Mouse (Mus musculus) olfactory bulb, adult 2 months (tissue): ENCODE data around the gene Ranbp9.

Experiments
- CTCF ChIP-seq: fragments of 200-500 bp; IDR thresholded peaks from 2 replicates; pipeline ENCODE4 v1.5.1; 2012; ENCODE audit warnings: low read depth, mild to moderate bottlenecking, low read length, moderate library complexity; ENCODE audit not compliant: insufficient read depth
- POLR2A ChIP-seq: fragments of 200-500 bp; IDR thresholded peaks from 2 replicates; pipeline ENCODE4 v1.6.1; 2012; ENCODE audit warnings: mild to moderate bottlenecking, low read depth, low read length, moderate library complexity; ENCODE audit not compliant: insufficient read depth

GRCm38 (mm10) chr13:43445754-43446153, 35.3 kb downstream of the Ranbp9 start:
- no peak for TF ChIP-seq POLR2A
- no peak for TF ChIP-seq CTCF
